22 mouse cellular contexts compared by ENCODE assay signal in the genomic region with DNA sequence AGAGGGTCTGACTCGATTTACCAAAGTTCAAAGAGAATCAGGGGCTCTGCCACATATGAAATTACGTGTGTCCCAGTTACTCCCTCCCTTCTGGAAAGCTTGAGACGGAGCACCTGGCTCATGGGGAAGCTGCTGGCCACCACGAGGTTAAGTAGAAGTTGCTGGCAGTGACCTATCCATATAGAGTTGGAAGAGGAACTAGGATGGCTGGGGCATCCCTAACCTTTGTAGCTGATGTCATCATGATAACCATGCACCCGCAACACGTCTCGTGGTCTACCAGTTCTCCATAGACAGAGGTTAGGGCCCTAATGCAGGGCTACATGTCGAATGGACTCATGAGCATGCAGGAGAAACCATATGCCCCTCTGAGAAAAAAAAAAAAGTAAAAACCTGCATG.
"Had no signal": no experiment of that assay in that cellular context is flagged by ENCODE, and none has a peak within 500 bp of the region (broad histone marks: within the 10 kb centered on the region; RNA-seq: fewer than 3 reads in every experiment).

No protein-coding gene starts in this region.

- H3K9me3 ChIP-seq: limb, embryonic 12.5 days; limb, embryonic 15.5 days; megakaryocyte, embryonic 14.5 days; midbrain, embryonic 10.5 days; midbrain, embryonic 15.5 days; neural tube, embryonic 13.5 days had no signal

- H3K4me3 ChIP-seq: limb, embryonic 12.5 days; limb, embryonic 15.5 days; megakaryocyte, embryonic 14.5 days; midbrain, embryonic 10.5 days; midbrain, embryonic 15.5 days; myocyte; neural tube, embryonic 13.5 days had no signal

- H3K27ac ChIP-seq: limb, embryonic 12.5 days; limb, embryonic 15.5 days; liver, embryonic 14.5 days; midbrain, embryonic 10.5 days; midbrain, embryonic 15.5 days; neural tube, embryonic 13.5 days; stomach, postnatal 0 days had no signal

- ATAC-seq: liver, postnatal 0 days; lung, postnatal 0 days; midbrain, embryonic 15.5 days had no signal

- H3K9ac ChIP-seq: limb, embryonic 12.5 days; limb, embryonic 15.5 days; liver, embryonic 14.5 days; liver, postnatal 0 days; lung, embryonic 14.5 days; midbrain, embryonic 15.5 days; neural tube, embryonic 13.5 days had no signal

- DNase-seq: kidney, adult 18-20 months; kidney, adult 9 months; kidney, postnatal 4 days; liver, postnatal 0 days; right cerebral cortex, adult 18-20 months; right cerebral cortex, postnatal 14 days; right cerebral cortex, postnatal 4 days; thymus, adult 2 months; thymus, postnatal 14 days; thymus, postnatal 4 days had no signal

- H3K4me2 ChIP-seq: limb, embryonic 12.5 days; limb, embryonic 15.5 days; liver, embryonic 11.5 days; lung, embryonic 14.5 days; midbrain, embryonic 15.5 days; neural tube, embryonic 13.5 days had no signal

- H3K36me3 ChIP-seq: limb, embryonic 12.5 days; limb, embryonic 15.5 days; midbrain, embryonic 10.5 days; midbrain, embryonic 15.5 days; neural tube, embryonic 13.5 days had no signal

- H3K27me3 ChIP-seq: midbrain, embryonic 15.5 days had no signal

- H3K4me1 ChIP-seq: neural tube, embryonic 13.5 days had no signal
